Mouse (Mus musculus): ENCODE data around the gene Jph2. TPM values are rescaled to one million over a fixed set of nuclear protein-coding genes. Genes with fewer than 3 reads are reported as not detected.

Gene Jph2
- total RNA-seq, 4 experiments from 2014 or later, result 459 to 572 (median 513) TPM

DNA sequence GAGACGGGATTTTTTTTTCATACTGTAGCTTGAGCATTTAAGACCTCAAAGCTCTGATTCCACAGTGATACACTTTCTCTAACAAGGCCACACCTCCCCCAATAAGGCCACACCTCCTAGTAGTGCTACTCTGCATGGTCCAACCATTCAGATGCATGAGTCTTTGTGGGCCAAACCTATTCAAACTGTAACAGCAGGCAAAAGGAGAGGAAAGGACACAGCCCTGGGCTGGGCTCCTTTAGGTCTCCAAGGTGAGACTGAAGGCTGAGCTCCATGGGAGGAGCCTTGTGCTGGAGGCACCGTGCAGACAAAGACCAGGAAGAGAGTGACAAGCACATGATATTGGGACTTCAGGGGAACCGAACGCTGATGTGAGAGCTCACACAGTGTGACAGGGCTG, 80.5 kb downstream of the Jph2 start:
- no peak for DNase-seq (ENCODE audit: low spot score in 2 of 2)

GRCm38 (mm10) chr2:163310163-163310688, 87.6 kb downstream of the Jph2 start:
- DNase-seq (ENCODE audit: low spot score in 2 of 2), result no peak

- no peak for DNase-seq (ENCODE audit: low spot score in 2 of 2)
Measured at GRCm38 (mm10) chr2:163309376-163309775, 88.4 kb downstream of the Jph2 start.

GRCm38 (mm10) chr2:163303037-163303436, 94.8 kb downstream of the Jph2 start:
- DNase-seq (ENCODE audit: low spot score in 2 of 2), result no peak

DNA sequence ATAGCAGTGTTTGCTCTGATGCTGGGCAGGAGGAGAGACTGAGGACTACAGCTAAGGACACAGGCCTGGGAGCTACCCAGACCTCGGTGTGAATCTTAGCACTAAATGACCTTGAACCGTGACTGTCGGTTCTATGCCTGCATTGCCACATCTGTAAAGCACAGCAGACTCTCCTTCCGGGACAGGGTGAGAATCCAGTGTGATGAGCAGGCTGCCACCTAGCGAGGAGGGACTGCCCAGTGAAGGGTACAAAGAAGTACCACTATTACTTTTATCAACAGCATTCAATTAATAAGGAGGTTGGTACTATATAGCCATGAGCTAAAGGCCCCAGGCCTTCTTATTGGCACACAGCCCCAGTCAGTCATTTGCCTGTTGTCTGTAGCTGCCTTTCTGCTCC, 96.2 kb downstream of the Jph2 start:
- no peak for DNase-seq (ENCODE audit: low spot score in 2 of 2)

DNA sequence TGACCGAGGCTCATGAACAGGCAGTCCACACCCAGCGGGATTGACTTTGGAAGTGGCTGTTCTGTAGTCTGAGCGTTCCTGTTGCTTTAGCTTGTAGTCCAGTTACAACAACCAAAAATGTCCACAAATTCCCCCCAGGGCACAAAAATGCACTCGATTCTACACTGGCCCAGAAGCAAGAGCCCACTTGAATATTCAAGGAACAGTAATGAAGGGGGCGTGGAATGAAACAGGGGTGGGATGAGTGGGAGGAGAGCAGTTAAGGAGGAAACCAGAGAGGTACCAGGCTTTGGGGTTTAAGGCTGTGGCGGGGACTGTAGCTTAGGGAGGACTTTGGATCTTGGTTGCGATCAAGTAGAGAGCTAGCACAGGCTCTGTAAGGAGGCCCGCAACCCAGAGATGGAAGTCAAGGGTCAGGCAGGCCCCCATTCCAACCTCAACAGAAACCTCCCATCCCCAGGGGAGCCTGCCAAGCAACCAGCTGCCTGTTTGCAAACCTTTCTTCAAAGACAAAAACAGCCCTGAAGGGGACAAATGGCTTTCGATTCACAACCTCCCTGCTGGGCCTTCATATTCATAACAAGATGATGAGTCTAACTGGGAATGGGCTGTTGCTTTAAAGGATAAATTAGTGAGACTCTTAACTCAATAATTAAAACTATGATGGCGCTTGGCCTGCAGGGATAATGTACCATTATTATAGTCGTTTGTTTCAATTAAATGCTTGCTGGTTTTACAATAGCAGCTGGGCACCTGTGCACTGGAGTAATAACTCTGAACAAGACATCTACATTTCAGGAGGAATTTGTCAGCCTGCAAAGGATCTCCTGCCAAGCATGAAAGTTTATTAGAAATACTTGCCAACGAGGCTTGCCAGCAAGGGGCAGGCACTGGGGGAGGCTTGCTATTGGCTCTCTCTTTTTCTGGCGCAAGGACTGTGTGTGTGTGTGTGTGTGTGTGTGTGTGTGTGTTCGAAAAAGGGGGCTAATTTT, 97.4 kb downstream of the Jph2 start:
- no peak for DNase-seq (ENCODE audit: low spot score in 2 of 2)

GRCm38 (mm10) chr2:163296999-163297630, 100.7 kb downstream of the Jph2 start:
- no peak for DNase-seq (ENCODE audit: low spot score in 2 of 2)

DNA sequence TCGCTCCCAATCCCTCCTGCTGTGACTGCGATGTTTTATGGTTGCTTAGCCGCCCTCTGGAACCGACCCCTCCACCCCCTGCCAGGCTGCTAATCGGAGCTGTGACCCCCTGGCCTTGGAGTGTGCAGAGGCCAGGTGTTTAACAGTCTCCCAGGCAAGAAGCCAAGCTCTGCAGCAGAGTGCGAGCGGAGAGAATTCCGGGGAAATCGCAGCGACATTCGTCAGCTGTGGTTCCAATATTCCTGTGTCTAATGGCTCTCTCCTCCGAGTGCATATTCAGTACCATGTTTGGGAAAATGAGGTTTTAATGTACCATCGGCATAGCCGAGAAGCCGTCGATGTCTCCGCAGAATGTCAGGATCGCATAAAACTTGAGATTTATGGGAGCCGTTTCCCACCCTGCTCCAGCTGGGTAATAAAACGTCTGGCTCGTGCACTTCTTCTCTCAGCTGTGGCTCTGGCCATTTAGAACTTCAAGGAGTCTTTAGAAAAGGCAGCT, 108.9 kb downstream of the Jph2 start:
- peak in 1 of 2 experiments; percentile 13 for DNase-seq (ENCODE audit: low spot score in 2 of 2)

Other genes with a start within 250 kb of the Jph2 start
- gene Tox2, start 194.9 kb downstream of the Jph2 start, total RNA-seq (2022), result under 1 TPM in 3 of 4 experiments, not detected in 1; 0.31 to 0.68 (median 0.62) TPM
- 10 to 100 TPM; 30.7 to 34.5 (median 32.9) TPM for gene Oser1, start 26.7 kb upstream of the Jph2 start, total RNA-seq (2022)
- gene Gdap1l1, start 40.5 kb upstream of the Jph2 start, total RNA-seq (2022), result under 1 TPM in 1 of 4 experiments, not detected in 3; 0.13 TPM
- 10 to 100 TPM; 70.3 to 75.0 (median 73.9) TPM for gene Fitm2, start 74.6 kb upstream of the Jph2 start, total RNA-seq (2022)
- gene R3hdml, start 94.3 kb upstream of the Jph2 start, total RNA-seq (2022), result not detected
- gene Hnf4a, start 108.8 kb upstream of the Jph2 start, total RNA-seq (2022), result under 1 TPM in 1 of 4 experiments, not detected in 3; 0.11 TPM
- gene Ttpal, start 204.3 kb upstream of the Jph2 start, total RNA-seq (2022), result 1 to 10 TPM; 3.1 to 5.2 (median 3.4) TPM
- 100 to 1,000 TPM in 3 of 4 experiments, 10 to 100 TPM in 1; 88.8 to 135 (median 117) TPM for gene Serinc3, start 247.1 kb upstream of the Jph2 start, total RNA-seq (2022)

Data from gastrocnemius, adult 8-10 months (tissue).